Mouse (Mus musculus) right cerebral cortex, adult 18-20 months (tissue): ENCODE measurements around the gene Zswim9.
"Not testable (repeated sequence)": the region's sequence is repeated elsewhere in the genome, so short reads cannot be mapped to it uniquely, and the experiment has no call there.

Source experiments
- DNase-seq: peaks from one replicate; pipeline ENCODE4 v3.0.0; 2022; ENCODE audit warnings: mixed read lengths

Zswim9 gene

GRCm38 (mm10) chr7:13278308-13278891 lies at the start of gene Zswim9:
Gene Zswim9 (minus strand): TSS chr7:13278721.
- peak; percentile 95 for DNase-seq

- no peak for DNase-seq
Measured at GRCm38 (mm10) chr7:13324316-13324715, 45.8 kb upstream of the Zswim9 start, which contains the start of gene Pla2g4c. Gene Pla2g4c (plus strand): TSS chr7:13324655.

GRCm38 (mm10) chr7:13321424-13321823 lies 42.9 kb upstream of the Zswim9 start:
- DNase-seq = no peak

DNA sequence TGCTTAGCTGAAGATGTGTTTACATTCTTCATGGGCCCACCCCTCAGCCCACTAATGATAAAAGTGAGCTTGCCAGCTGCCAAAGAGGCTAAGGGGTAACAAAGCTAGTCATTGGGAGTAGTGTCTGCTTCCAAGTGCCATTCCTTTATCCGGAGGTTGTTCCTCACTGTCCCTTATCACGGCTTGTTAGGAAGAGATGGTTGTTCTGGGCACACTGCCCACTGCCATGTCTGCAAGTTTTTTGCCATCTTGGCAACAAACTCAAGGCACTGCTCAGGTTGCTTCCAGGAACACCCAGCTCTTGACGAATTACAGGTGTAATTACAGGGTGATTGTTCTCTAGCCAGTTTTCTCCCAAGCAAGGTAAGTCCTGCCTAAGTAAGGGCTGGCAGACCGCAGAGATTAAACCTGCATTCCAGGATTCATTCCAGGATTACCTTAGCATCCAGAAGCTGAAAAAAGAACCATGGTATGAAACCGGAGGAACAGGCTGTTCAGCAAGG lies 35.6 kb upstream of the Zswim9 start:
- no peak for DNase-seq

DNA sequence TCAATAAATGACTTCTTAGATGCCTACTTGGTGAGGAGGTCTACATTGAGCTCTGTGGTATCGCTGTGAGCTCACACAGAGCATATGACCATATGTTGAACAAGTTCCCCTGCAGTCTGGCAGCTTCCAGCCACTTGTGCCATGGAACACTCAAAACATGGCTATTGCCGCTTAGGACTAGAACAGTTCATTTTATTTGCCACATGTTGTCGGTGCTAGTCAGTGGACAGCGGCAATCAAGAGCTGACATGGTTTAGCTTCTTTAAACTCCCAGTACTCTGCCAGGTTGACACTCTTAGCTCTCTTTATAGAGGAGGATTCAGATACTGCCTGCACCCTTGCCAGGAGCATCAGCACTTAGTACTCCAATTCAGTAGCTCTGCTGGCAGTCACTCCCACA lies 32.9 kb upstream of the Zswim9 start:
- DNase-seq = no peak

- no peak for DNase-seq
Measured at GRCm38 (mm10) chr7:13310493-13311199, 32.1 kb upstream of the Zswim9 start.

DNA sequence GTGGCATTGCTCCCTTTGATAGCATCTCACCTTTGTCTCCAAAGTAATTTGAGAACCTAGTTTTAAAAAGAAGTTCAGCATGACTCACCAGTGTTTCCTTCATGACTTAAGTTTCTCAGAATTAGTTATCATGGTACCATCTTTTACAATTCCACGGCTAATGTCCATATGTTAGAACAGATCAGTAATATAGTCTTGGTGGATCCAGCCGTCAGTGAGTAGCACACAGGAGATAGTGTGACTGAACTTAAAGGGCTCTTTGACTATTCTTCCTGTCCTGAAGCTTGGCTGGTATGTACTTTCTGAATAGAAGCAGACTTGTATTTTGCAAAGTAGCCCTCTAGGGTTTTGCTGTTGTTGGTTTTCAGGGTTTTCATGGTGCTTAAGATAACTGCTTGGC lies 30.9 kb upstream of the Zswim9 start:
- DNase-seq = no peak

GRCm38 (mm10) chr7:13303372-13303771 lies 24.9 kb upstream of the Zswim9 start:
- no peak for DNase-seq

DNA sequence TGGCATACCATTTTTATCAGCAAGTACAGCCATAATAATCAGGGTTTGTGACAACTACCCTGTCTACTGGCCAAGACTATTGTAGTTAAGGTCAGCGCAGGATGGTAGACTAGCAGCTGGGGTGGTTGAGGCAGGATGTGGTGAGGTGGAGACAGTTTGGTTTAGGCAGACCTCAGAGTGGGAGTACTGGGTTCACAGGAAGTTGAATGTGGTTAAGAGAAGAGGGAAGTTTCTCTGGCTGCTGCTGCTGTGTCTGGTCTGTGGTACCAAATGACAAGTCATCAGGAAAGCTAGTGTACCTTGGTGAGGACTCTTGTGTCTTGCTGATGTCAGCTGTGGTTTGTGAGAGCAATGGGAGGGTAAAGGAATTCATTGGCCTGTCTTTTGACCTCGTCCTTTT lies 24.3 kb upstream of the Zswim9 start:
- DNase-seq = no peak

GRCm38 (mm10) chr7:13301643-13302042 lies 23.1 kb upstream of the Zswim9 start:
- DNase-seq = no peak

GRCm38 (mm10) chr7:13298821-13299220 lies 20.3 kb upstream of the Zswim9 start:
- DNase-seq = no peak

DNA sequence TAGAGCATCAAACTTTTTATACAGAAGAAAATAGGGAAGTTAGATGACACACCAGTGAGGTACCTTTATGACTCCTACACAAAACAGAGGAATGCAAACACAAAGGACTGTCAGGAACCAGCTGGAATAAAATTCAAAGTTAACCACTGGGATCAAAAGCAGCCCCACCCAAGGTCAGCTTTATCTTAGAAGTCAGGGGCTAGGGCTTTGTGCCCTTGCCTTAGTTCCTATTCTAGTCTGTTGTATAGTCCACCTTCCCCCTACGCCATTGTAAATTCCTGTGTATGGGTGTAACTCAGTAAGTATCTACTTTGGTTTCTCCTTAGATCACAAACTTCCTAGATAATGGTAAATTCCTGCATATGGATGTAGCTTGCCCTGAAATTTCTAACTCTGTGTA lies 19.1 kb upstream of the Zswim9 start:
- no peak for DNase-seq

- DNase-seq = no peak
Measured at GRCm38 (mm10) chr7:13295256-13295655, 16.7 kb upstream of the Zswim9 start.

GRCm38 (mm10) chr7:13293878-13294855 lies 15.6 kb upstream of the Zswim9 start:
- DNase-seq = no peak

DNA sequence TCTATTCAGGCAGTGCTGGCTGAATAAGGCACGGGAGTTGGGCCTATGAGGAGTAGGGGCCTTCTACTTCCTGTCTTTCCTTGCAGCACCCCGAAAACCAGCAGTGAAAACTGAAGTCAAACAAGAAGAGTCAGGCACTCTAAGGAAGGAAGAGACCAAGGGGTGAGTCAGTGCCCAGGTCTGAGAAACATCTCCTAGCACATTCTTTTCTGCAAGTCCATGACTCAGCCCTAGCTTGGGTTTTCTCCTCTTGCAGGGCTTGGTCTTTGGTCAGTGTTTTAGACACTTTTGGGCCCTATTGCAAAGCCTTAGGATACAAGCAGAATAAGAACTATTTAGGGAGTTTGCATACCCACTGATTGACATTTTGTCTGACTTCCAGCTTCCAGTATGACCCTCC lies 12.8 kb upstream of the Zswim9 start:
- no peak for DNase-seq

DNA sequence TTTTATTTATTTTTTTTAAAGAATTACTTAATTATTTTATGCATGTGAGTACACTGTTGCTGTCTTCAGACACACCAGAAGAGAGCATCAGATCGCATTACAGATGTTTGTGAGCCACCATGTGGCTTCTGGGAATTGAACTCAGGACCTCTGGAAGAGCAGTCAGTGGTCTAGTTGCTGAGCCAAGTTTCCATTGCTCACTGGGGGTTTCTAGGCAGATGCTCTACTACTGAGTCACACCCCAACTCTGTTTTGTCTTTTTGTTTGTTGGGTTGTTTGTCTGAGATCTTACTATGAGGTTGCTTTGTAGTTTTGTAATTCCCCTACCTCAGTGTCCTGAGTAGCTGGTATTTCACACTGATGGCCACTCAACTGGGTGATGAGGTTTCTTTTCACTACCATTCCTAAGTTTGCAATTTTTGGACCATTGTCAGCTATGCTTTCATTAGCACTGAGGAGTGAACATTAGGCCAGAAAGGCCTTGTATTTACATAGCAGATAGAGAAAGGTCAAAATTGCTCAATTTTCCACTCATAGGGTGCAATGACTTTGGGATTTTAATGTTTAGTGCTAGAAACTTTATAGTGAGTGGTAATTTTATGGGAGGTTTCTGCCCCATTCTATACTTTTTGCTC lies 11.6 kb upstream of the Zswim9 start:
- no peak for DNase-seq

DNA sequence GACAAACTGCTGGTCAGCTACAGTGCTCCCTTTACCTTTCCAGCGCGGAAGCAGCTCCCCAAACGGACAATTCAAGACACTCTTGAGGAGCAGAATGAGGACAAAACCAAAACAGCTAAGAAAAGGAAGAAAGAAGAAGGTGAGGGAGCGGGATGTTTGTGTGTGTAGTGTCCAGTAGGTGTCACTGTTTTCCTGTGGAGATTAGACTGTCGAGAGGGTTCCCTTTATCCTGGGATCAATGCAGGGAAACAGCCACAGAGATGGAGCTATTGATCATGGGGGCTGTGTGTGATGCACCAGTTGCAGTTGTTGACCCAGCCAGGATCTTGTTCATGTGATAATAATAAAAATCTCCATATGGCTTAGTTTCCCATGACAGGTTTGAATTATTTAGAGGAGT lies 10.1 kb upstream of the Zswim9 start:
- peak; percentile 10 for DNase-seq

DNA sequence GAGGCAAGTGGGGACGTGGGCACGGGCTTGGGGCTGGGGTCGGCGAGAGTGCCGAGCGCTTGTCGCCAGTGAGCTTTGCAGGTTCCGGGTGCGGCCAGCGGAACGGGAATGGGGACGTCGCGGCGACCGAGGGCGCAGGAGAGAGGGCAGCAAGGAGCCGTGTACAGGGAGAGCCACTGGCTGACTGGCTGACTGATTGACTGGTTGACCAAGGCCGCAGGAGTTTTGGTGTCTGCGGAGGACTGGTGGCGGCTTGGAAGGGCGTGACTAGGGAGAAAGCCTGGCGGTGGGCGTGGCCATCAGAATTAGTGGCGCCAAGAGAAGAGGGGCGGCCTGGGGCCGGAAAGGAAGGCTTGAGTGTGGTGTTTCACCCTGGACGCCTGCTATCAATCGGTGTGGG lies 436 bp upstream of the Zswim9 start:
- DNase-seq = not testable (repeated sequence)

GRCm38 (mm10) chr7:13277833-13278232 lies 688 bp downstream of the Zswim9 start:
- DNase-seq = no peak

DNA sequence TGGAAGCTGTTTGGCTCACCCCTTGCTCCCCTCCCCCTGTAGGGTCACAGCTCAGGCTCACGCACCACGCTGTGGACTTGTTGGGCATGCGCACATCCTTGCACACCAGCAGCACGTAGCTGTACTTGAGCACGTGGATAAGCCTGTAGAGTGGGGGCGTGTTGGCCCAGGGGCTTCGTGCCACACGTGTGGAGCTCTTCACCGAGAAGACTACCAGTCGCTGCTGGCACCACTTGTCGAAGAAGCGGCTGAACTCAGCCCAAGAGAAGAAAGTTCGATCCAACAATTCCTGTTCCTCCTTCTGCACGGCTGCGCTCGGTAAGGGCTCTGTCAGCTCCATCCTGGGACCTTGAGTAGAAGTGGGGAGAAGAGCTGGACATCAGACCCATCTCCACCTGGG lies 1.4 kb downstream of the Zswim9 start, which contains the start of gene Lig1:
Gene Lig1 (plus strand): TSS at position 203 of the 400 bp plus-strand sequence.
- peak; percentile 2 for DNase-seq

DNA sequence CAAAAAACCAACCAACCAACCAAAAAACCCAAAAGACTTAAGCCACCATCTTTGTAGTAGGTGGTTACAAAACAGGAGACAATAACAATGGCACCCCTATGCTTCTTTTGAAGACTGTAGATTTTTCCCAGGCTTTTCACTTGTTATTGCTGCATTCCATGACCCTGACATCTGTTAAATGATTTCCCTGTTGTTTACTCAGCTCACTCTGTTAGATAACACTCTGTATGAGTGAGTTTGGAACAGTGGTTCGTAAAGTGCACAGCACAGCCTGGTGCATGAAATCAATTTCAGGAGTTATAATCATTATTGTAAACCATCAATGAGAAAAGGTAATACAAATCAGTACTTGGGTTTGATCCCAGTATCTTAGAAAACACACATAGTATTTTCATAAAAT lies 6.8 kb downstream of the Zswim9 start:
- DNase-seq = no peak

GRCm38 (mm10) chr7:13269394-13269793 lies 9.1 kb downstream of the Zswim9 start:
- no peak for DNase-seq
